Mouse (Mus musculus) lung, embryonic 16.5 days (tissue): Measurements from ENCODE around the gene Gls. TPM values are rescaled to one million over a fixed set of nuclear protein-coding genes. Genes with fewer than 3 reads are reported as not detected.

ENCODE experiments used
- ATAC-seq: fragments of 200-750 bp; cut with Nextera tagmentation; 2 replicates; pipeline ENCODE4 v1.8.0; 2017; ENCODE audit warnings: low read depth, mild to moderate bottlenecking, moderate library complexity
- H3K27ac ChIP-seq: fragments of 300-500 bp; sonication (generic); 2 replicates; pipeline ENCODE4 v1.5.1; 2014; ENCODE audit warnings: mild to moderate bottlenecking, control low read depth, low read length
- H3K27me3 ChIP-seq: fragments of 300-500 bp; sonication (generic); 2 replicates; pipeline ENCODE4 v1.6.1; 2014; ENCODE audit warnings: low read depth, low read length, mixed read lengths; ENCODE audit not compliant: control insufficient read depth, insufficient read depth
- H3K36me3 ChIP-seq: fragments of 300-500 bp; sonication (generic); 2 replicates; pipeline ENCODE4 v1.6.1; 2014; ENCODE audit warnings: low read length; ENCODE audit not compliant: control insufficient read depth, insufficient read depth
- H3K4me1 ChIP-seq: fragments of 300-500 bp; sonication (generic); replicated peaks from 2 replicates; pipeline ENCODE4 v1.6.1; 2014; ENCODE audit warnings: low read length, mixed read lengths; ENCODE audit not compliant: control insufficient read depth, insufficient read depth
- H3K4me2 ChIP-seq: fragments of 300-500 bp; sonication (generic); 2 replicates; pipeline ENCODE4 v1.6.1; 2014; ENCODE audit warnings: low read depth, low read length, control low read depth
- H3K4me3 ChIP-seq: fragments of 300-500 bp; sonication (generic); 2 replicates; pipeline ENCODE4 v1.5.1; 2014; ENCODE audit warnings: mild to moderate bottlenecking, low read length, control low read depth
- H3K9ac ChIP-seq: fragments of 300-500 bp; sonication (generic); 2 replicates; pipeline ENCODE4 v1.6.1; 2014; ENCODE audit warnings: low read length, control low read depth
- H3K9me3 ChIP-seq: fragments of 300-500 bp; sonication (generic); 2 replicates; pipeline ENCODE4 v1.6.1; 2016; ENCODE audit warnings: low read length; ENCODE audit not compliant: control insufficient read depth
- WGBS: fragments of 180-500 bp; shearing (Covaris S2); extraction: QIAGEN DNeasy Blood & Tissue Kit; methylation state at CpG from one replicate; pipeline ENCODE4 v1.1.7; 2014; 5-methylcytosine and 5-hydroxymethylcytosine counted together
- polyA plus RNA-seq: library from polyadenylated mRNA; unstranded; fragments of >200 nt; fragmentation: Nextera tagmentation; extraction: Ambion mirVana; gene quantifications from 2 replicates; pipeline ENCODE4 v1.2.1, GENCODE M21; 2015

The Gls gene
- polyA plus RNA-seq, 1 experiment from 2014 or later, result 12.8 TPM

GRCm38 (mm10) chr1:52143191-52143590 is 89.8 kb downstream of the Gls start:
- no peak overlapping the region for H3K9ac ChIP-seq
- H3K4me3 ChIP-seq, result no peak overlapping the region
- peaks cover 2% of the 10 kb centered on the region; the same call in 1 of the 2 replicates for H3K36me3 ChIP-seq
- 62% methylated on average over 4 of the region's 4 CpGs for WGBS
- H3K4me2 ChIP-seq, result no peak overlapping the region
- H3K9me3 ChIP-seq, result no peaks in the 10 kb centered on the region
- H3K27me3 ChIP-seq, result no peaks in the 10 kb centered on the region
- H3K4me1 ChIP-seq, result no peaks in the 10 kb centered on the region
- H3K27ac ChIP-seq, result no peak overlapping the region
- no peak for ATAC-seq

- Histone ChIP-seq H3K4me2 (no peak overlapping the region), H3K36me3 (peaks cover 2% of the 10 kb centered on the region; the same call in 1 of the 2 replicates), H3K27me3 (no peaks in the 10 kb centered on the region), H3K4me1 (no peaks in the 10 kb centered on the region), H3K9me3 (no peaks in the 10 kb centered on the region), H3K4me3 (no peak overlapping the region), H3K9ac (no peak overlapping the region), H3K27ac (no peak overlapping the region)
- WGBS, result 65% methylated on average over 4 of the region's 4 CpGs
- ATAC-seq, result no peak
Observed at GRCm38 (mm10) chr1:52142117-52142516, 90.9 kb downstream of the Gls start.

- peaks cover 2% of the 10 kb centered on the region; the same call in 1 of the 2 replicates for H3K36me3 ChIP-seq
- H3K9me3 ChIP-seq, result no peaks in the 10 kb centered on the region
- H3K4me3 ChIP-seq, result no peak overlapping the region
- no peaks in the 10 kb centered on the region for H3K4me1 ChIP-seq
- WGBS, result 40% methylated on average over 3 of the region's 3 CpGs
- H3K4me2 ChIP-seq, result no peak overlapping the region
- no peak for ATAC-seq
- H3K9ac ChIP-seq, result no peak overlapping the region
- H3K27ac ChIP-seq, result no peak overlapping the region
- no peaks in the 10 kb centered on the region for H3K27me3 ChIP-seq
Observed at GRCm38 (mm10) chr1:52141482-52141881, 91.5 kb downstream of the Gls start.

GRCm38 (mm10) chr1:52140534-52140933 is 92.5 kb downstream of the Gls start:
- Histone ChIP-seq H3K9ac (no peak overlapping the region), H3K4me2 (no peak overlapping the region), H3K9me3 (no peaks in the 10 kb centered on the region), H3K27ac (no peak overlapping the region), H3K36me3 (peaks cover 6% of the 10 kb centered on the region; the same call in 1 of the 2 replicates), H3K4me1 (no peaks in the 10 kb centered on the region), H3K27me3 (no peaks in the 10 kb centered on the region), H3K4me3 (no peak overlapping the region)
- 81% methylated on average over 9 of the region's 9 CpGs for WGBS
- no peak for ATAC-seq

- Histone ChIP-seq H3K36me3 (0 out of 2 replicates have a peak, but pooled peaks cover 5% of the 10 kb centered on the region), H3K27ac (no peak overlapping the region), H3K27me3 (no peaks in the 10 kb centered on the region), H3K4me1 (no peaks in the 10 kb centered on the region), H3K4me3 (no peak overlapping the region), H3K9me3 (no peaks in the 10 kb centered on the region), H3K9ac (no peak overlapping the region), H3K4me2 (no peak overlapping the region)
- ATAC-seq, result no peak
- 74% methylated on average over 16 of the region's 16 CpGs for WGBS
Observed at GRCm38 (mm10) chr1:52137292-52137691, 95.7 kb downstream of the Gls start.

- H3K27ac ChIP-seq, result no peak overlapping the region
- no peaks in the 10 kb centered on the region for H3K27me3 ChIP-seq
- H3K4me2 ChIP-seq, result no peak overlapping the region
- no peak overlapping the region for H3K9ac ChIP-seq
- H3K36me3 ChIP-seq, result 0 out of 2 replicates have a peak, but pooled peaks cover 5% of the 10 kb centered on the region
- 89% methylated on average over 8 of the region's 8 CpGs for WGBS
- H3K9me3 ChIP-seq, result no peaks in the 10 kb centered on the region
- no peak overlapping the region for H3K4me3 ChIP-seq
- H3K4me1 ChIP-seq, result no peaks in the 10 kb centered on the region
- ATAC-seq, result no peak
Observed at GRCm38 (mm10) chr1:52133254-52133653, 99.8 kb downstream of the Gls start.

GRCm38 (mm10) chr1:52131787-52132377 is 101.2 kb downstream of the Gls start:
- Histone ChIP-seq H3K9ac (no peak overlapping the region), H3K27ac (no peak overlapping the region), H3K27me3 (no peaks in the 10 kb centered on the region), H3K36me3 (peaks cover 8% of the 10 kb centered on the region; the same call in 1 of the 2 replicates), H3K4me1 (no peaks in the 10 kb centered on the region), H3K4me3 (no peak overlapping the region), H3K9me3 (no peaks in the 10 kb centered on the region), H3K4me2 (no peak overlapping the region)
- 71% methylated on average over 11 of the region's 11 CpGs for WGBS
- no peak for ATAC-seq

GRCm38 (mm10) chr1:52129794-52130193 is 103.2 kb downstream of the Gls start:
- Histone ChIP-seq H3K4me3 (no peak overlapping the region), H3K4me1 (no peaks in the 10 kb centered on the region), H3K9ac (no peak overlapping the region), H3K27ac (no peak overlapping the region), H3K36me3 (peaks cover 6% of the 10 kb centered on the region), H3K4me2 (no peak overlapping the region), H3K9me3 (no peaks in the 10 kb centered on the region), H3K27me3 (no peaks in the 10 kb centered on the region)
- 51% methylated on average over 6 of the region's 6 CpGs for WGBS
- no peak for ATAC-seq

GRCm38 (mm10) chr1:52127350-52127749 is 105.7 kb downstream of the Gls start:
- ATAC-seq, result no peak
- Histone ChIP-seq H3K4me2 (no peak overlapping the region), H3K36me3 (peaks cover 6% of the 10 kb centered on the region), H3K9ac (no peak overlapping the region), H3K27me3 (no peaks in the 10 kb centered on the region), H3K9me3 (no peaks in the 10 kb centered on the region), H3K27ac (no peak overlapping the region), H3K4me3 (no peak overlapping the region), H3K4me1 (no peaks in the 10 kb centered on the region)
- WGBS, result 90% methylated on average over 6 of the region's 6 CpGs
